Mouse (Mus musculus) lung, adult 2 months (tissue): Measurements from ENCODE around the gene Trp53i11.

ENCODE experiments used
- CTCF ChIP-seq: fragments of 200-500 bp; IDR thresholded peaks from 2 replicates; pipeline ENCODE4 v1.5.1; 2011; ENCODE audit warnings: mild to moderate bottlenecking, low read length, control low read depth; ENCODE audit not compliant: insufficient read depth
- POLR2A ChIP-seq: fragments of 200-500 bp; IDR thresholded peaks from 2 replicates; pipeline ENCODE4 v1.6.1; 2011; ENCODE audit warnings: low read depth, mild to moderate bottlenecking, control low read depth, low read length, borderline replicate concordance; ENCODE audit errors: extremely low read depth

GRCm38 (mm10) chr2:93206126-93206525, 18.8 kb downstream of the Trp53i11 start:
- TF ChIP-seq CTCF: no peak
- TF ChIP-seq POLR2A: no peak
